Mouse (Mus musculus): Measurements from ENCODE around the gene Sh2b3. TPM values are rescaled to one million over a fixed set of nuclear protein-coding genes. Genes with fewer than 3 reads are reported as not detected.

The Sh2b3 gene
- 8.2 TPM in 2 replicates for polyA plus RNA-seq (2015; fragmentation: Nextera tagmentation; extraction: Ambion mirVana)

DNA sequence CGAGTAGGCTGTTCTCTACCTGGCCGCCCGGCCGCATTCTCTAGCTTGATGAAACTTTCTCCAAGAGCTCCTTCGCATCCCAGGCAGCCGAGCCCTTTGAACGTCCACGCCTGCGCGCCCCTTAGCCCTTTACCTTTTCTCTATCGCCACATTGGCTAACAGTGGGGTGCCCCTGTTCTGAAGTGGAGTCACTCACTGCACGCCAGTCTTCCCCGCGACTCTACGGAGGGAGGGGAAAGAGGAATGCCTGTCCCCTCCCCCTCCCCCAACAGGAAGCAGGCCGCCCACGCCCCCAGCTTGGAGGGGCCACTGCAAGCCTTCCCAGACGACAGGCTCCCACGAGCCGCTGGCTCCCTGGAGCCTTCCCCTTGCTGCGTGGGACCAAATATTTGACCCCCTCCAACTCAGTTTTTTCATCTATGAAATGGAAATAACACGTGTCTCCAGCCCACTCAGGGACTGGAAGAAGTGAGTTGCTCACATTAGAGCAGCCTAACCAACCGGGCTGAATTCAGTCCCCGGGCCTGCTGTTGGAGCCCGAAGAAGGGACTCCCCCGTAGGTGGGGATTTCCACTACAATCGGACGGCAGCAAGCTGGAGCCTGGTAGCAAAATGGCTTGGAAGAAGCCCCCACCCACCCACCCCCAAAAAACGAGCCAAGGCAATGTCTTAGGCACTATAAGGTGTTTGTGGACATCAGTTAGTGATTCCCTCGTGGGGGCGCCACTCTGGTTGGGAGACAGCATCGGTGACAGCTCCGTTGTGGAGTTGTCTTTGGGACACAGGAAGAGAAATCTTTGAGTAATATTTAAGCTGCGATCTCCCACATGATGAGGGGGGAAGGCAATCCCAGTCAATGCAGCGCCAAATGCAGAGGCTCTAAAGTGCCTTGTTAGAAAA lies at the start of gene Sh2b3:
Sh2b3 (minus strand) TSS at position 206 of the 900 bp plus-strand sequence.

GRCm38 (mm10) chr5:121848743-121849142 lies 11.3 kb upstream of the Sh2b3 start, which contains the start of gene Pheta1:
Gene Pheta1, plus strand, starts transcription at chr5:121848984.

Small RNAs within 50 kb of the gene (microRNA-seq; reads per million reads assigned to microRNA genes)
- gene Mir7031: not detected

Other genes with a start within 250 kb of the Sh2b3 start
- gene Aldh2, start 243.8 kb downstream of the Sh2b3 start, polyA plus RNA-seq (2015; fragmentation: Nextera tagmentation; extraction: Ambion mirVana): 145 and 157 TPM in 2 replicates
- gene Acad12, start 218.7 kb downstream of the Sh2b3 start, polyA plus RNA-seq (2015; fragmentation: Nextera tagmentation; extraction: Ambion mirVana): 1.7 and 1.9 TPM in 2 replicates
- 1.2 and 1.7 TPM in 2 replicates for gene Acad10, start 177.1 kb downstream of the Sh2b3 start, polyA plus RNA-seq (2015; fragmentation: Nextera tagmentation; extraction: Ambion mirVana)
- 35.0 and 36.5 TPM in 2 replicates for gene Brap, start 177.1 kb downstream of the Sh2b3 start, polyA plus RNA-seq (2015; fragmentation: Nextera tagmentation; extraction: Ambion mirVana)
- 108 and 110 TPM in 2 replicates for gene Atxn2, start 126.3 kb downstream of the Sh2b3 start, polyA plus RNA-seq (2015; fragmentation: Nextera tagmentation; extraction: Ambion mirVana)
- 19.1 and 19.6 TPM in 2 replicates for gene Pheta1, start 11.3 kb upstream of the Sh2b3 start, polyA plus RNA-seq (2015; fragmentation: Nextera tagmentation; extraction: Ambion mirVana)
- 14.2 and 15.9 TPM in 2 replicates for gene Cux2, start 212.5 kb upstream of the Sh2b3 start, polyA plus RNA-seq (2015; fragmentation: Nextera tagmentation; extraction: Ambion mirVana)

Measured in neural tube, postnatal 0 days (tissue).